Mouse (Mus musculus) kidney, adult 2 months (tissue): ENCODE results near the gene Sowaha.

ENCODE experiments used
- CTCF ChIP-seq: fragments of 200-500 bp; conservative IDR thresholded peaks from 2 replicates; pipeline ENCODE4 v1.5.1; 2011; ENCODE audit warnings: low read depth, mild to moderate bottlenecking, control low read depth, low read length, moderate library complexity, mixed read lengths; ENCODE audit not compliant: insufficient read depth, insufficient read length
- POLR2A ChIP-seq: fragments of 200-500 bp; IDR thresholded peaks from one replicate; pipeline ENCODE4 v1.6.1; 2011; ENCODE audit warnings: low read depth, low read length, control low read depth

- TF ChIP-seq CTCF (no peak), POLR2A (no peak)
These were observed 49.8 kb downstream of the Sowaha start for GRCm38 (mm10) chr11:53430300-53430669.
